In genomic region chr9:80066367-80067220, GRCm38 (mm10) we compare ENCODE assay signal across 8 mouse cellular contexts. TPM values are rescaled to one million over a fixed set of nuclear protein-coding genes. Genes with fewer than 3 reads are reported as not detected.
DNase-seq lines count a peak whose midpoint lies in the region; ATAC-seq and TF ChIP-seq lines count a peak whose summit lies in the region.

TSS of gene Senp6 (plus strand) at chr9:80066903.

- H3K27ac ChIP-seq in embryonic facial prominence, embryonic 11.5 days (replicated peaks; ENCODE audit: low read depth, low read length), result peak within 1 kb of the TSS; percentile 100
- peak within 1 kb of the TSS; percentile 100 for H3K27ac ChIP-seq in limb, embryonic 14.5 days (replicated peaks; ENCODE audit: low read depth, low read length)
- H3K27ac ChIP-seq in midbrain, embryonic 15.5 days, result peak within 1 kb of the TSS; percentile 100

- ATAC-seq in embryonic facial prominence, embryonic 11.5 days (replicated peaks; ENCODE audit: insufficient number of reproducible peaks, low FRiP score, low TSS enrichment, low read depth), result peak; percentile 94
- peak; percentile 85 for ATAC-seq in limb, embryonic 14.5 days (ENCODE audit: low FRiP score, low read depth)
- ATAC-seq in midbrain, embryonic 15.5 days (replicated peaks), result peak; percentile 93

- peak; percentile 73 for DNase-seq in 3134 (ENCODE audit: extremely low read depth, insufficient read length, low spot score)
- peak; percentile 42 for DNase-seq in adrenal gland, adult 8-10 months
- peak; percentile 79 for DNase-seq in embryonic facial prominence, embryonic 11.5 days (ENCODE audit: low spot score)
- DNase-seq in heart, adult 11 months, result peak; percentile 98
- DNase-seq in kidney, adult 11 months, result peak; percentile 54
- DNase-seq in limb, embryonic 14.5 days (ENCODE audit: low spot score), result peak; percentile 69
- peak; percentile 58 to 67 for DNase-seq in spleen, postnatal 36 days (ENCODE audit: low spot score in 2 of 2)

- no peaks in the 10 kb centered on the region for H3K9me3 ChIP-seq in embryonic facial prominence, embryonic 11.5 days (replicated peaks; ENCODE audit: control insufficient read depth, low read length)
- 0 out of 2 replicates have a peak, but pooled peaks cover 4% of the 10 kb centered on the region for H3K9me3 ChIP-seq in limb, embryonic 14.5 days (ENCODE audit: control insufficient read depth, low read length)
- no peaks in the 10 kb centered on the region for H3K9me3 ChIP-seq in midbrain, embryonic 15.5 days

- peak; percentile 38; the same call in 1 of the 2 replicates for TF ChIP-seq POLR2A in limb, embryonic 14.5 days (IDR thresholded peaks at IDR 0.05; ENCODE audit: borderline replicate concordance, extremely low read depth, insufficient read depth, insufficient read length)

- WGBS in embryonic facial prominence, embryonic 11.5 days, result under 1% methylated on average over 40 of the region's 74 CpGs
- WGBS in limb, embryonic 14.5 days, result under 1% methylated on average over 39 of the region's 74 CpGs
- under 1% methylated on average over 73 of the region's 74 CpGs for WGBS in midbrain, embryonic 15.5 days

- H3K27me3 ChIP-seq in embryonic facial prominence, embryonic 11.5 days (ENCODE audit: control insufficient read depth, insufficient read depth, low read length), result no peaks in the 10 kb centered on the region
- no peaks in the 10 kb centered on the region for H3K27me3 ChIP-seq in limb, embryonic 14.5 days (ENCODE audit: control insufficient read depth, insufficient read depth, low read length)
- H3K27me3 ChIP-seq in midbrain, embryonic 15.5 days (replicated peaks), result no peaks in the 10 kb centered on the region

- no peaks in the 10 kb centered on the region for H3K36me3 ChIP-seq in embryonic facial prominence, embryonic 11.5 days (replicated peaks; ENCODE audit: control insufficient read depth, insufficient read depth, low read depth, low read length)
- H3K36me3 ChIP-seq in limb, embryonic 14.5 days (ENCODE audit: control insufficient read depth, insufficient read depth, low read length), result no peaks in the 10 kb centered on the region
- no peaks in the 10 kb centered on the region for H3K36me3 ChIP-seq in midbrain, embryonic 15.5 days (replicated peaks)

- H3K4me1 ChIP-seq in embryonic facial prominence, embryonic 11.5 days (ENCODE audit: control insufficient read depth, insufficient read depth, low read length), result no peaks in the 10 kb centered on the region
- H3K4me1 ChIP-seq in limb, embryonic 14.5 days (ENCODE audit: control insufficient read depth, insufficient read depth, low read length), result peaks cover 7% of the 10 kb centered on the region; the same call in 1 of the 2 replicates
- peaks cover 28% of the 10 kb centered on the region for H3K4me1 ChIP-seq in midbrain, embryonic 15.5 days

- peak within 1 kb of the TSS; percentile 100 for H3K9ac ChIP-seq in embryonic facial prominence, embryonic 11.5 days (replicated peaks; ENCODE audit: low read length)
- H3K9ac ChIP-seq in limb, embryonic 14.5 days (ENCODE audit: low read depth, low read length, severe bottlenecking), result peak within 1 kb of the TSS; percentile 100
- H3K9ac ChIP-seq in midbrain, embryonic 15.5 days, result peak within 1 kb of the TSS; percentile 98

- H3K4me2 ChIP-seq in embryonic facial prominence, embryonic 11.5 days (ENCODE audit: low read depth, low read length), result peak within 1 kb of the TSS; percentile 44
- H3K4me2 ChIP-seq in limb, embryonic 14.5 days (replicated peaks; ENCODE audit: low read depth, low read length, severe bottlenecking), result peak within 1 kb of the TSS; percentile 50
- H3K4me2 ChIP-seq in midbrain, embryonic 15.5 days, result peak within 1 kb of the TSS; percentile 62

- H3K4me3 ChIP-seq in embryonic facial prominence, embryonic 11.5 days (ENCODE audit: low read depth, low read length), result peak within 1 kb of the TSS; percentile 97
- H3K4me3 ChIP-seq in limb, embryonic 14.5 days (replicated peaks; ENCODE audit: low read length), result peak within 1 kb of the TSS; percentile 91
- H3K4me3 ChIP-seq in midbrain, embryonic 15.5 days, result peak within 1 kb of the TSS; percentile 87

RNA-seq across cellular contexts. Expression of gene Senp6, which starts in this region (rescaled TPM):
- total RNA-seq in adrenal gland, adult 8-10 months (2022), result 100 to 1,000 TPM in 3 of 4 experiments, 10 to 100 TPM in 1; 98.7 to 133 (median 117) TPM
- polyA plus RNA-seq in embryonic facial prominence, embryonic 11.5 days (2014; fragmentation: Nextera tagmentation; extraction: Ambion mirVana), result 61.4 and 71.9 TPM in 2 replicates
- polyA plus RNA-seq in limb, embryonic 14.5 days (2012; rRNA removed), result 49.9 and 80.8 TPM in 2 replicates
- polyA plus RNA-seq in limb, embryonic 14.5 days (2014; fragmentation: Nextera tagmentation; extraction: Ambion mirVana), result 72.9 and 77.4 TPM in 2 replicates
- 54.7 and 55.0 TPM in 2 replicates for polyA plus RNA-seq in midbrain, embryonic 15.5 days (2015; fragmentation: Nextera tagmentation; extraction: Ambion mirVana)

Comparison
In these comparisons a context has a peak if more than half of its experiments do, and no peak if none do; other contexts are left out.
1. Peak in every context shown above with its lines: DNase-seq, ATAC-seq, H3K4me3 ChIP-seq and H3K27ac ChIP-seq.
2. DNase-seq: peak in every context shown above with its lines; median percentile 98 in heart, adult 11 months; 79 in embryonic facial prominence, embryonic 11.5 days; 73 in 3134; 69 in limb, embryonic 14.5 days; 62 in spleen, postnatal 36 days; 54 in kidney, adult 11 months; 42 in adrenal gland, adult 8-10 months.